Mouse (Mus musculus) CH12.LX (cell line): ENCODE results near the gene Fam172a. TPM values are rescaled to one million over a fixed set of nuclear protein-coding genes. Genes with fewer than 3 reads are reported as not detected.

Experiments used
- DNase-seq: peaks from one replicate; pipeline ENCODE4 v3.0.0-alpha.2; 2013; ENCODE audit errors: extremely low read depth
- H3K27ac ChIP-seq: 2 replicates; pipeline ENCODE4 v1.5.1; 2012; ENCODE audit warnings: low read depth, mild to moderate bottlenecking, control low read depth, moderate library complexity; ENCODE audit not compliant: insufficient read depth
- H3K27me3 ChIP-seq: replicated peaks from 2 replicates; pipeline ENCODE3; 2012; ENCODE audit warnings: inconsistent platforms
- H3K36me3 ChIP-seq, 2 experiments: replicated peaks in 1 of 2; 2 replicates each; pipeline versions ENCODE3 to v1.6.1; 2012; ENCODE audit warnings: inconsistent platforms in 1 of 2, low read length in 1 of 2, mild to moderate bottlenecking in 1 of 2, mixed read lengths in 1 of 2, moderate library complexity in 1 of 2; ENCODE audit not compliant: control insufficient read depth in 1 of 2, insufficient read depth in 1 of 2
- H3K4me1 ChIP-seq, 2 experiments: 2 replicates each; pipeline ENCODE4 v1.6.1; 2012; ENCODE audit warnings: inconsistent platforms in 1 of 2, moderate library complexity in 1 of 2; ENCODE audit not compliant: insufficient read depth in 2 of 2, control insufficient read depth in 1 of 2
- H3K4me2 ChIP-seq: 2 replicates; pipeline ENCODE4 v1.6.1; 2012; ENCODE audit warnings: low read depth, mild to moderate bottlenecking, control low read depth; ENCODE audit not compliant: poor library complexity, insufficient read depth, severe bottlenecking
- H3K4me3 ChIP-seq, 3 experiments: fragments of 150-350 bp in 1 of 3; sonication (generic) in 1 of 3; replicated peaks in 1 of 3; 2 replicates each; pipeline versions ENCODE3 to v1.5.1; 2011 to 2012; ENCODE audit warnings: low read depth in 2 of 3, low read length in 2 of 3, mild to moderate bottlenecking in 2 of 3, moderate library complexity in 2 of 3, control low read depth in 1 of 3, improper control_type of control experiment in 1 of 3, inconsistent platforms in 1 of 3, mixed read lengths in 1 of 3; ENCODE audit not compliant: poor library complexity in 1 of 3
- H3K79me2 ChIP-seq: replicated peaks from 2 replicates; pipeline ENCODE4 v1.6.1; 2012; ENCODE audit warnings: mild to moderate bottlenecking, moderate library complexity; ENCODE audit not compliant: control insufficient read depth, poor library complexity, insufficient read depth, severe bottlenecking; ENCODE audit errors: extremely low read depth
- H3K9ac ChIP-seq: 2 replicates; pipeline ENCODE4 v1.6.1; 2012; ENCODE audit warnings: low read depth, mild to moderate bottlenecking, control low read depth, moderate library complexity; ENCODE audit not compliant: insufficient read depth
- H3K9me3 ChIP-seq: replicated peaks from 2 replicates; pipeline ENCODE3; 2012; ENCODE audit warnings: low read length, inconsistent platforms, mixed read lengths
- BHLHE40 ChIP-seq: IDR thresholded peaks from 2 replicates; pipeline ENCODE4 v1.6.1; 2011; ENCODE audit warnings: mild to moderate bottlenecking, low read depth, low read length, improper control_type of control experiment
- ELF1 ChIP-seq: IDR thresholded peaks from 2 replicates; pipeline ENCODE4 v1.6.1; 2014; ENCODE audit warnings: low read depth, mild to moderate bottlenecking, inconsistent platforms, low read length, improper control_type of control experiment
- GABPA ChIP-seq: IDR thresholded peaks from 2 replicates; pipeline ENCODE4 v1.6.1; 2012; ENCODE audit warnings: low read depth, low read length, improper control_type of control experiment, inconsistent platforms; ENCODE audit not compliant: insufficient replicate concordance
- MAFK ChIP-seq: IDR thresholded peaks from 2 replicates; pipeline ENCODE4 v1.6.1; 2011; ENCODE audit warnings: low read length, improper control_type of control experiment; ENCODE audit not compliant: insufficient replicate concordance
- MAZ ChIP-seq: IDR thresholded peaks from 2 replicates; pipeline ENCODE4 v1.6.1; 2012; ENCODE audit warnings: low read depth, mild to moderate bottlenecking, inconsistent platforms, low read length, improper control_type of control experiment, moderate library complexity
- MEF2A ChIP-seq: IDR thresholded peaks from 2 replicates; pipeline ENCODE4 v1.6.1; 2014; ENCODE audit warnings: low read depth, mild to moderate bottlenecking, inconsistent platforms, low read length, improper control_type of control experiment, borderline replicate concordance
- NELFE ChIP-seq: IDR thresholded peaks from 2 replicates; pipeline ENCODE4 v1.6.1; 2011; ENCODE audit warnings: low read depth, low read length, improper control_type of control experiment
- NRF1 ChIP-seq: IDR thresholded peaks from 2 replicates; pipeline ENCODE4 v1.6.1; 2014; ENCODE audit warnings: low read depth, mild to moderate bottlenecking, inconsistent platforms, low read length, improper control_type of control experiment, moderate library complexity
- PAX5 ChIP-seq: IDR thresholded peaks from 2 replicates; pipeline ENCODE4 v1.6.1; 2012; ENCODE audit warnings: low read length, inconsistent platforms, mixed read lengths
- POLR2A ChIP-seq: IDR thresholded peaks from 2 replicates; pipeline ENCODE4 v1.6.1; 2011; ENCODE audit warnings: low read depth, mild to moderate bottlenecking, improper control_type of control experiment, low read length
- RCOR1 ChIP-seq: conservative IDR thresholded peaks from 2 replicates; pipeline ENCODE4 v1.6.1; 2012; ENCODE audit warnings: low read depth, mild to moderate bottlenecking, inconsistent platforms, low read length, improper control_type of control experiment
- SIN3A ChIP-seq: IDR thresholded peaks from 2 replicates; pipeline ENCODE4 v1.6.1; 2012; ENCODE audit warnings: low read length, improper control_type of control experiment, inconsistent platforms
- TBP ChIP-seq: conservative IDR thresholded peaks from 2 replicates; pipeline ENCODE4 v1.6.1; 2011; ENCODE audit warnings: low read depth, low read length, improper control_type of control experiment
- TCF12 ChIP-seq: IDR thresholded peaks from 2 replicates; pipeline ENCODE4 v1.6.1; 2014; ENCODE audit warnings: low read depth, mild to moderate bottlenecking, inconsistent platforms, low read length, improper control_type of control experiment
- UBTF ChIP-seq: IDR thresholded peaks from 2 replicates; pipeline ENCODE4 v1.6.1; 2012; ENCODE audit warnings: low read depth, mild to moderate bottlenecking, inconsistent platforms, low read length, improper control_type of control experiment, moderate library complexity
- USF2 ChIP-seq: conservative IDR thresholded peaks from 2 replicates; pipeline ENCODE4 v1.6.1; 2011; ENCODE audit warnings: low read depth, low read length, improper control_type of control experiment
- dilution Hi-C: fragments of 300-500 bp; cut with MboI; formaldehyde crosslinking; loops from 2 replicates; pipeline ENCODE4 v1.14.3; 2020; ENCODE audit warnings: low sequenced_read_pairs; ENCODE audit not compliant: extremely low pct_unique_long_range_greater_than_20kb, extremely low pct_ligation_motif_present
- in situ Hi-C: fragments of 300-500 bp; cut with MboI; formaldehyde crosslinking; loops from 3 replicates; pipeline ENCODE4 v1.14.3; 2019; ENCODE audit warnings: low sequenced_read_pairs, low pct_ligation_motif_present, low pct_unique_long_range_greater_than_20kb, mixed read lengths
- polyA plus RNA-seq: library from polyadenylated mRNA; unstranded; fragments of >175 nt; gene quantifications from 2 replicates; pipeline ENCODE4 v1.2.1, GENCODE M21; 2012; ENCODE audit warnings: low read depth; ENCODE audit not compliant: insufficient read length
- total RNA-seq, 2 experiments: library from RNA; depleted of rRNA; stranded (reverse); fragments of 300-350 nt in 1 of 2; fragments of >200 nt in 1 of 2; gene quantifications; 2 replicates each; pipeline ENCODE4 v1.2.3; 2012 to 2014

Fam172a gene
- total and polyA plus RNA-seq, 3 experiments: 12.2 to 24.7 (median 16.9) TPM

GRCm38 (mm10) chr13:78162149-78162548 is 460.3 kb downstream of the Fam172a start:
- in situ Hi-C loops: no loop called here
- no peak for TF ChIP-seq TBP
- TF ChIP-seq, all 38 proteins: peak for 0
- no peaks in the 10 kb centered on the region for H3K79me2 ChIP-seq

GRCm38 (mm10) chr13:78163087-78163958 is 461.5 kb downstream of the Fam172a start:
- H3K27me3 ChIP-seq: no peaks in the 10 kb centered on the region
- H3K27ac ChIP-seq: no peak overlapping the region
- H3K36me3 ChIP-seq: peaks cover 0 to 4% of the 10 kb centered on the region in 2 experiments
- dilution Hi-C loops: no loop called here
- peaks cover 2% of the 10 kb centered on the region for H3K9me3 ChIP-seq
- DNase-seq: no peak
- peak overlapping the region; percentile 52 for H3K4me2 ChIP-seq
- H3K4me1 ChIP-seq: no peaks in the 10 kb centered on the region
- peak overlapping the region; percentile 79 for H3K9ac ChIP-seq
- TF ChIP-seq NELFE (no peak), UBTF (peak; percentile 79), MEF2A (no peak), BHLHE40 (0 out of 2 replicates have a peak, but pooled peaks have one; percentile 8), ELF1 (peak; percentile 6; the same call in 1 of the 2 replicates), GABPA (no peak), POLR2A (peak; percentile 32; the same call in 1 of the 2 replicates), USF2 (no peak), TCF12 (no peak), RCOR1 (no peak), NRF1 (no peak), SIN3A (0 out of 2 replicates have a peak, but pooled peaks have one; percentile 1), MAFK (no peak), PAX5 (no peak), MAZ (no peak), TBP (no peak)
- TF ChIP-seq, all 38 proteins: peak for 5
- H3K79me2 ChIP-seq: no peaks in the 10 kb centered on the region
- in situ Hi-C loops: no loop called here
- H3K4me3 ChIP-seq: peak overlapping the region; percentile 41 to 61 (median 51)

More at GRCm38 (mm10) chr13:78162149-78162548, 460.3 kb downstream of the Fam172a start:
- peaks cover 0 to 4% of the 10 kb centered on the region in 2 experiments for H3K36me3 ChIP-seq
- peaks cover 2% of the 10 kb centered on the region for H3K9me3 ChIP-seq
- no peak for DNase-seq
- dilution Hi-C loops: no loop called here
- no peak overlapping the region for H3K9ac ChIP-seq
- H3K27ac ChIP-seq: no peak overlapping the region
- no peaks in the 10 kb centered on the region for H3K27me3 ChIP-seq
- no peak overlapping the region for H3K4me2 ChIP-seq
- H3K4me3 ChIP-seq: no peak overlapping the region
- no peaks in the 10 kb centered on the region for H3K4me1 ChIP-seq
